Mouse (Mus musculus): ENCODE measurements around the gene Rgs14. TPM values are rescaled to one million over a fixed set of nuclear protein-coding genes. Genes with fewer than 3 reads are reported as not detected.

Gene Rgs14
- total RNA-seq, 2 experiments from 2014 or later: 0.50 to 0.57 TPM

- no peak for DNase-seq (ENCODE audit: low spot score)
- intact Hi-C loops (cut with DNase I): no loop called here
Observed at GRCm38 (mm10) chr13:55403266-55403665, 33.7 kb downstream of the Rgs14 start.

GRCm38 (mm10) chr13:55403935-55404852 is 34.7 kb downstream of the Rgs14 start:
- DNase-seq (ENCODE audit: low spot score): no peak
- intact Hi-C loops (cut with DNase I): no loop called here

- intact Hi-C loops (cut with DNase I): loop anchor here (1.0 to 5.0 kb wide), 2 partner anchors 112 to 132 kb away; partner anchors contain the start of gene Ddx41
- DNase-seq (ENCODE audit: low spot score): peak; percentile 46
Observed at GRCm38 (mm10) chr13:55404853-55405782, 35.6 kb downstream of the Rgs14 start.

DNA sequence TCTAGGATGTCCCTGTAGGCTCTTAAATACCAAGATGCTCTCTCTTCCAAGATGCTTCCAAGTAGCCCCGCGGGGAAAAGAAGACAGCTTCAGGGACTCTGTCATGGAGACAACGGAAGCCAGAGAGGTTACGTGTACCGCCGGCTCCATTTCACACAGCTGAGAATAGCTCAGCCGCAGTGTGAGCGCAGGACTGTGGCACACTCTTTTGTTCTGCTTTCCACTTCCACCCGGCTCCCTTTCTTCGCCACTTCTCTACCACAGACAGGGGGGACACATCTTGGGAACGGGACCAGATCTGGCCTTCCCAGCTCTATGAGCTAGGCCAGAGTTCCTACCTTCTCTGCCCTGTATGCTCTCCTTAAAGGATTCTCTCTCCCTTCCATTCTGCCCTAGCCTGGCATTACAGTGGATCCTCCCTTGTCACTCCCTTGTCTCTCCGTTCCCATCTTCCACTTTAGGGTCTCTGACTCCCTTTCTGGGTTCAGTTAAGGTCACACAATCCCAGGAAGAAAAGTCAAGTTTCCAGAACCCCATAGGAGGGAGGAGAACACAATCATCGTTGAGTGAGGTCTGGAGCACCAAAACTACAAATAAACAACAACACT is 36.4 kb downstream of the Rgs14 start:
- intact Hi-C loops (cut with DNase I): loop anchor here (1.0 to 5.0 kb wide), 2 partner anchors 111 to 131 kb away; partner anchors contain the start of gene Ddx41
- no peak for DNase-seq (ENCODE audit: low spot score)

DNA sequence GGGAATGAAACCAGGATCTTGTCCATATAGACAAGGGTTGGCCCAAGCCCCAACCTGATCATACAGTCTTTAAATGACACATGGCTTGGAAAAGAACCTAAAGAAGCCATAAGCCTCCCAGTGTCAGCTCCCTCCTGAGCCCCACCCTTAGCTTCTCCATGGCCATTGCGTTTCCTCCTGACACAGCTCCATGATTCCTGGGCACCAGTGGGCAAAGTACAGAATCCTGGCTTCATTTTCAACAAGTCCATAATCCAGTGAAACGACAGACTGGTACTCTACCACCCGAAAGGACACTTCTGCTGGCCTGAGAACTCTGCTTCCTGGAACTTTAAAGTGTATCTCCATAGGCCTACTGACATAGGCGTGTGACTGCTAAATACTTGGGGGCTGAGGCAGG is 37.8 kb downstream of the Rgs14 start:
- intact Hi-C loops (cut with DNase I): loop anchor here (5.0 kb wide), 1 partner anchor 130 kb away; the partner anchor contains the start of gene Ddx41
- no peak for DNase-seq (ENCODE audit: low spot score)

GRCm38 (mm10) chr13:55408546-55409120 is 39.1 kb downstream of the Rgs14 start:
- intact Hi-C loops (cut with DNase I): loop anchor here (5.0 kb wide), 1 partner anchor 129 kb away; the partner anchor contains the start of gene Ddx41
- DNase-seq (ENCODE audit: low spot score): no peak

DNA sequence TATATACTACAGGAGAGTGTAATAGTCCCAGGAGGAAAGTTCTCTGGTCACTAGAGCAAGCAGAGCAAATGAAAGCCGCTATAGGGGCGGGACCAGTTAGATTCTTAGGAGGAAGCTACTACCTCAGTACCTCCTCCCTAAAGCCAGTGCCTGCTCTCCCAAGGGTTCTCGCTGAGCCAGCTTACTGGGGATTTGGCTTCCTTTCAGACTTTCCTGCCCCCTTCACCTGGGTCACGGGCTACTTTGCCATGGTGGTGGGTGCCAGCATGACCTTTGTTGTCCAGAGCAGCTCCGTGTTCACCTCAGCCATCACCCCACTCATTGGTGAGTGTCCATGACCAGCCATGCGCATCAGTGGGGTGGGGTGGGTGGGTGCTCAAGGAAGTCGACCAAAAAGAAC is 42.3 kb downstream of the Rgs14 start:
- intact Hi-C loops (cut with DNase I): no loop called here
- no peak for DNase-seq (ENCODE audit: low spot score)

- no peak for DNase-seq (ENCODE audit: low spot score)
- intact Hi-C loops (cut with DNase I): no loop called here
Observed at GRCm38 (mm10) chr13:55412643-55413307, 43.2 kb downstream of the Rgs14 start.

GRCm38 (mm10) chr13:55413333-55413732 is 43.8 kb downstream of the Rgs14 start:
- no peak for DNase-seq (ENCODE audit: low spot score)
- intact Hi-C loops (cut with DNase I): no loop called here

GRCm38 (mm10) chr13:55414743-55415380 is 45.3 kb downstream of the Rgs14 start, which contains the start of gene Pfn3:
TSS of gene Pfn3 (minus strand) at chr13:55415232.
- intact Hi-C loops (cut with DNase I): no loop called here
- no peak for DNase-seq (ENCODE audit: low spot score)

GRCm38 (mm10) chr13:55418004-55418403 is 48.5 kb downstream of the Rgs14 start:
- intact Hi-C loops (cut with DNase I): loop anchor here (1.0 kb wide), 2 partner anchors 53 to 99 kb away; no protein-coding TSS in a partner anchor
- peak; percentile 74 for DNase-seq (ENCODE audit: low spot score)

DNA sequence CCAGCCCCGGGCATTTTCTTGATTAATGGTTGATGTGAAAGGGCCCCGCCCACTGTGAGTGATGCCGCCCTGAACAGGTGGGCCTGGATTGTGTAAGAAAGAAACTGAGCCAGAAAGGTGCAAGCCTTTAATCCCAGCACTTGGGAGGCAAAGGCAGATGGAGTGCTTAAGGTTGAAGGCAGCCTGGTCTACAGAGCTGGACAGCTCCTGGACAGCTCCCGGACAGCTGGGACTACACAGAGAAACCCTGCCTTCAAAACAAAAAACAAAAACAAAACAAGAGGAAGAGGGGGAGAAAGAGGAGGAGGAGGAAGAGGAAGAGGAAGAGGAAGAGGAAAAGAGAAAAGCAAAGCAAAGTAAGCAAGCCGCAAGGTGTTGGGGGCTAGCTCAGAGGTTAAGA is 49.6 kb downstream of the Rgs14 start:
- intact Hi-C loops (cut with DNase I): no loop called here
- DNase-seq (ENCODE audit: low spot score): no peak

DNA sequence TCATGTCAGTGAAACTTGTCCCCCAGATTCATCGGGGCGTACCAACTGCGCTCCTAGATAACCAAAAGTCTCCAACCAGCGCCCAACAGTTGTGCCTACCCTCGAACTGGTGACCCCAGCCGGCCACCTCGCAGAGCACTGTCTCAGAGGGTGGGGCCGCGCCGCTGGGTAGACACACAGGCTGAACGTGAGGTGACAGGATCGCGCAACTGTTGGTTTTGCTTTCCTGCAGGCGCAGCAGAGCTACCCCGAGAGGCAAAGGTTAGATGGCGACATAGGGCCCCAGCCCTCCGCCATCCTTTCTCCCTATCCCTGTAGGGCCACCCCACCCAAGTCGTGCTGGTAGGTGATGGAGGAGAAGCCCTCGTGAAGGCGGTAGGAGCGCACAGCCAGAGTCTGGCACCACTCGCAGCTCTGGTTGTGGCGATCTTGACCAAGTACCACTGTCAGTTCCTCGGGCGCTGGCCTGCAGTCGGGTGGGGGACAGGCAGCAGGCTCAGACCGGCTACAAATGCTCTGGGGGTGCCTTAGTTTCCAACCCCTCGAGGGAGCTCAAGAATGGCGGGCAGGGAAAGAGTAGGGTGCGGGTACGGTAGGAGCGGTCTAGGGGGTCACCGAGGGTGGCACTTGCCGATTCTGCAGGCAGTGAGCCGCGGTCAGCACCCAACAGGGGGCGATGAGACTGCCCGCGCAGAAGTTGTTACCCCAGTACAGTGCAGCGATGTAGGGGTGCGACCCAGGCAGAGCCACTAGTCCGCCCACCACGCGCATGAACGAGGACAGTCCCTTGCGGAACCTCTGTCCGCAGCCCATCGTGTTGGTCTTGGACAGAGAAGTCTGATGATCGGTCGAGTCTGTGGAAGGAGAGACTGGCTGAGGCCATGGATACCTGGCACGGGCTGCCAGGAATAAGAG is 50.7 kb downstream of the Rgs14 start:
- intact Hi-C loops (cut with DNase I): no loop called here
- DNase-seq (ENCODE audit: low spot score): no peak

DNA sequence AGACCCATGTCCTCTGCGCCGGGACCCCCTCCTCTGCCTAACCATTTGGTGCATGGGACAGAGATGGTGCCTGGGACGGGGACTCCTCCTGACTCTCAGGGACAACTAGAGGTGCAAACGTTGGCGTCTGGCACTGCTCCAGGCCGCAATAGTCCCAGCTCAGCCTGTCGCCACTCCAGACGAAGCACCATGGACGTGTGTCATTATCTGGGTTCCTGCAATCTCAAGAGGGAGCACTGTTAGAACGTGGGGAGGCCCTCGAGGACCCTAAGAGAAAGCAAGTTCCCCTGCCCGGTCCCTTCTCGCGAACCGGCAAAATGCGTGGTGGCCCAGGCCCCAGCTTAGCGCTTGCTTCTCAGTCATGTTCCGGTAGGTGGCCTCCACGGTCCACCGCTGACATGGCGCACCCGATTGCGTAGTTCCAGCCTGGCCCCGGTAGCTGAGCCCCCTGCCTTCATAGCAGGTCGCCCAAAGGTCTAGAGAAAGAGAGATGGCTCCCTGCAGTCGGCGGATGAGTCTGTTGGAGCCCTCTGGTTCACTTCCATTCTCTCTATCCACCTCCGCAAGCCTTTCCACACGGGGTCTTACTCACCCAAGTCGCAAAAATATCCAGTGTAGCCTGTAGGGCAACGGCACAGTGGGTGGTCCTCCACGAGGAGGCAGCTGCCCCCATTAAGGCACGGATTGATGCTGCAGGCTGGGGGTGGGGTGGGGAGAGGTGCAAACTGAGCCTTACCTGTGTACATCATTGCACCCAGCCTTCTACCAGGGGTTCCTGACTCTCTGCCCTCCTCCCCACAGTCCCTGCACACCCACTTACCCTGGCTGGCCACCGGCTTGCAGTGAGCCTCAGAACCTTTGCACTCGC is 51.6 kb downstream of the Rgs14 start:
- intact Hi-C loops (cut with DNase I): loop anchor here (1.0 kb wide), 2 partner anchors 48 to 98 kb away; no protein-coding TSS in a partner anchor
- peak; percentile 64 for DNase-seq (ENCODE audit: low spot score)

DNA sequence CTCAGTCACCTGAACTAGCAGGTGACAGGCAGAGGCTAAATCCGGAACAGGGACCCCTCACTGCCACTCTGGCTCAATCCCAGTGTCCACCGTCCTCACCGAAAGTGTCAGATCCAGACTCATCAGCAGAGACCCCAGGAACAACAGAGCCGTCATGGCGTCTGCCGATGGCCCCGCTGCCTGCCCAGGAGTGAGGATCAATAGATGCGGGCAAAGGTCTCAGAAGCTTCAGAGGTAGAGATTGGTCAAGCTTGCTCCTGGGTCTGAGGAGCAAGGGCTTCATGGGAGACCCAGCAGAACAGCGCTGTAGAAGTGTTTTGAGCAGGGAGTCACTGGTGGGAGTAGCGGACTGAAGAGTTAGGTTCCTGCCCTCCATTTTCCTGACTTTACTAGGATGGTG is 57.1 kb downstream of the Rgs14 start, which contains the start of gene F12:
Gene F12 (minus strand): TSS at position 181 of the 400 bp plus-strand sequence.
- intact Hi-C loops (cut with DNase I): no loop called here

GRCm38 (mm10) chr13:55429226-55429888 is 59.8 kb downstream of the Rgs14 start:
- intact Hi-C loops (cut with DNase I): no loop called here
- DNase-seq (ENCODE audit: low spot score): peak; percentile 70

More for the DNA sequence above, 57.1 kb downstream of the Rgs14 start, which contains the start of gene F12:
- DNase-seq (ENCODE audit: low spot score): no peak

Measured in heart, postnatal 25 days (tissue).